Comparison of ENCODE assay signal across 10 mouse cellular contexts in the genomic region with DNA sequence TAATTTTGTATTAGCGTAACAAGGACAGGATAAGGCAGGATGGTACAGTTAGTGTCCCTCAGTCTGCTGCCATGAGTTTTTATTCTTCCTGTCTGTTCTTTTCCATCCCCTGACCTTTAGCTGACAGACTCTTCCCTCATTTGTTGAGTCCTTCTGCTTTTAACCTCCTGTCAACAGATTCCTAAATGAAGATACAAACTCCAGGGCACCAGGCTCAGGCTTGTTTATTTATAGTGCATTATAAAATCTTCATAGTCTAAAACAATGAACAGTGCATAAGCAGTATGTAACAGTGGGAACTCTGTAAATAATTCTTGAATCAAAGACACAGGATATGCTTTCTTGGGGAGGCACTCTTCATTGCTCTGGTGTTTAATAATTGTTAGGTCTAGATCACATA.
"Had no signal": no experiment of that assay in that cellular context is flagged by ENCODE, and none has a peak within 500 bp of the region (broad histone marks: within the 10 kb centered on the region; RNA-seq: fewer than 3 reads in every experiment).

No protein-coding gene starts in this region.

- H3K9ac ChIP-seq: liver, embryonic 15.5 days; midbrain, embryonic 13.5 days had no signal

- H3K4me1 ChIP-seq: limb, embryonic 10.5 days; liver, embryonic 15.5 days; midbrain, embryonic 13.5 days had no signal

- H3K36me3 ChIP-seq: limb, embryonic 10.5 days; liver, embryonic 15.5 days; midbrain, embryonic 13.5 days had no signal

- H3K27ac ChIP-seq: limb, embryonic 10.5 days; liver, embryonic 15.5 days; midbrain, embryonic 13.5 days had no signal

- ATAC-seq: lung, postnatal 0 days; midbrain, embryonic 13.5 days had no signal

- H3K9me3 ChIP-seq: limb, embryonic 10.5 days; liver, embryonic 15.5 days; midbrain, embryonic 13.5 days had no signal

- H3K27me3 ChIP-seq: liver, embryonic 15.5 days; midbrain, embryonic 13.5 days had no signal

- DNase-seq: kidney, postnatal 25 days; lung, adult 2 months; lung, postnatal 36 days; right cerebral cortex, postnatal 25 days; thymus, postnatal 36 days had no signal

- H3K4me2 ChIP-seq: liver, embryonic 11.5 days; liver, embryonic 15.5 days; midbrain, embryonic 13.5 days had no signal

- H3K4me3 ChIP-seq: limb, embryonic 10.5 days; liver, embryonic 15.5 days; midbrain, embryonic 13.5 days had no signal
